Mouse (Mus musculus) bone marrow macrophage, adult 2 months (primary cell): ENCODE data around the gene Gpr137.
"Not testable (repeated sequence)": the region's sequence is repeated elsewhere in the genome, so short reads cannot be mapped to it uniquely, and the experiment has no call there.

Experiments
- CTCF ChIP-seq: IDR thresholded peaks from 2 replicates; pipeline ENCODE4 v1.5.1; 2012; ENCODE audit warnings: low read depth, mild to moderate bottlenecking, low read length, moderate library complexity
- POLR2A ChIP-seq: IDR thresholded peaks from 2 replicates; pipeline ENCODE4 v1.6.1; 2012; ENCODE audit warnings: mild to moderate bottlenecking, low read depth, low read length, borderline replicate concordance

- not testable (repeated sequence) for TF ChIP-seq CTCF, POLR2A
Measured at GRCm38 (mm10) chr19:6895608-6896305, 46.5 kb downstream of the Gpr137 start.
